ENCODE assay signal across 13 mouse cellular contexts in genomic region chr3:108425624-108426018, GRCm38 (mm10). TPM values are rescaled to one million over a fixed set of nuclear protein-coding genes. Genes with fewer than 3 reads are reported as not detected.
DNase-seq lines count a peak whose midpoint lies in the region; ATAC-seq and TF ChIP-seq lines count a peak whose summit lies in the region.
"Had no signal": no experiment of that assay in that cellular context is flagged by ENCODE, and none has a peak within 500 bp of the region (broad histone marks: within the 10 kb centered on the region; RNA-seq: fewer than 3 reads in every experiment).

No protein-coding gene starts in this region.

- DNase-seq in midbrain, embryonic 10.5 days (ENCODE audit: low spot score) = no peak
- DNase-seq in midbrain, embryonic 14.5 days = no peak
- DNase-seq in thymus, postnatal 0 days (ENCODE audit: low spot score) = no peak
- no peak for DNase-seq in urinary bladder, postnatal 14 days (ENCODE audit: low spot score)
- no peak for DNase-seq in thymus, adult 2 months
- DNase-seq: adrenal gland, postnatal 25 days; lung, postnatal 14 days; right cerebral cortex, postnatal 4 days; thymus, postnatal 36 days had no signal

- TF ChIP-seq CTCF in thymus, adult 2 months (IDR thresholded peaks at IDR 0.05; ENCODE audit: borderline replicate concordance, control insufficient read depth, extremely low read depth, insufficient read depth, low read length, poor library complexity) = no peak

- peaks cover 64% of the 10 kb centered on the region for H3K36me3 ChIP-seq in midbrain, embryonic 10.5 days
- H3K36me3 ChIP-seq in midbrain, embryonic 15.5 days (replicated peaks) = peaks cover 46% of the 10 kb centered on the region
- peaks cover 55% of the 10 kb centered on the region for H3K36me3 ChIP-seq in forebrain, embryonic 13.5 days (ENCODE audit: poor library complexity, severe bottlenecking)
- peaks cover 56% of the 10 kb centered on the region for H3K36me3 ChIP-seq in midbrain, embryonic 14.5 days (ENCODE audit: control insufficient read depth, insufficient read depth, low read length)
- peaks cover 38% of the 10 kb centered on the region for H3K36me3 ChIP-seq in thymus, adult 2 months (ENCODE audit: control insufficient read depth, insufficient read depth, low read length)

- TF ChIP-seq POLR2A in thymus, adult 2 months (IDR thresholded peaks at IDR 0.05; ENCODE audit: control insufficient read depth, extremely low read depth, insufficient read depth, low read length, poor library complexity) = no peak

- no peak overlapping the region for H3K9ac ChIP-seq in midbrain, embryonic 15.5 days
- H3K9ac ChIP-seq in forebrain, embryonic 13.5 days = peak overlapping the region; percentile 50; the same call in 1 of the 2 replicates
- H3K9ac ChIP-seq in midbrain, embryonic 14.5 days (replicated peaks; ENCODE audit: low read length) = no peak overlapping the region
- H3K9ac ChIP-seq: liver, embryonic 15.5 days had no signal

- H3K4me1 ChIP-seq in midbrain, embryonic 10.5 days = peaks cover 55% of the 10 kb centered on the region
- H3K4me1 ChIP-seq in midbrain, embryonic 15.5 days = peaks cover 31% of the 10 kb centered on the region
- H3K4me1 ChIP-seq in forebrain, embryonic 13.5 days = peaks cover 42% of the 10 kb centered on the region
- H3K4me1 ChIP-seq in midbrain, embryonic 14.5 days (ENCODE audit: control insufficient read depth, insufficient read depth, low read length) = peaks cover 22% of the 10 kb centered on the region
- peaks cover 5% of the 10 kb centered on the region for H3K4me1 ChIP-seq in thymus, adult 2 months (replicated peaks; ENCODE audit: control insufficient read depth, insufficient read depth, low read length)

- no peak for ATAC-seq in midbrain, embryonic 15.5 days (replicated peaks)
- ATAC-seq in forebrain, embryonic 13.5 days = no peak
- ATAC-seq in midbrain, embryonic 14.5 days (ENCODE audit: low FRiP score, low TSS enrichment) = no peak

- H3K27me3 ChIP-seq in midbrain, embryonic 10.5 days (ENCODE audit: low read depth, poor library complexity, severe bottlenecking) = no peaks in the 10 kb centered on the region
- no peaks in the 10 kb centered on the region for H3K27me3 ChIP-seq in midbrain, embryonic 15.5 days (replicated peaks)
- H3K27me3 ChIP-seq in forebrain, embryonic 13.5 days = no peaks in the 10 kb centered on the region
- no peaks in the 10 kb centered on the region for H3K27me3 ChIP-seq in midbrain, embryonic 14.5 days (ENCODE audit: control insufficient read depth, insufficient read depth, low read length)
- H3K27me3 ChIP-seq in thymus, adult 2 months (ENCODE audit: control insufficient read depth, insufficient read depth, low read length) = no peaks in the 10 kb centered on the region
- H3K27me3 ChIP-seq: liver, embryonic 15.5 days had no signal

- no peak overlapping the region for H3K4me2 ChIP-seq in midbrain, embryonic 15.5 days
- H3K4me2 ChIP-seq in forebrain, embryonic 13.5 days = no peak overlapping the region
- H3K4me2 ChIP-seq in midbrain, embryonic 14.5 days (ENCODE audit: low read length) = no peak overlapping the region
- H3K4me2 ChIP-seq: liver, embryonic 15.5 days had no signal

- peak overlapping the region; percentile 84 for H3K27ac ChIP-seq in midbrain, embryonic 10.5 days (replicated peaks)
- H3K27ac ChIP-seq in midbrain, embryonic 15.5 days = no peak overlapping the region
- peak overlapping the region; percentile 77 for H3K27ac ChIP-seq in forebrain, embryonic 13.5 days
- peak overlapping the region; percentile 53 for H3K27ac ChIP-seq in midbrain, embryonic 14.5 days (replicated peaks; ENCODE audit: low read depth, low read length)
- H3K27ac ChIP-seq in thymus, adult 2 months (ENCODE audit: control insufficient read depth, insufficient read depth, low read length) = no peak overlapping the region
- H3K27ac ChIP-seq: kidney, postnatal 0 days; liver, embryonic 15.5 days had no signal

- peak overlapping the region; percentile 28 for H3K4me3 ChIP-seq in midbrain, embryonic 10.5 days
- H3K4me3 ChIP-seq in midbrain, embryonic 15.5 days = no peak overlapping the region
- H3K4me3 ChIP-seq in forebrain, embryonic 13.5 days = no peak overlapping the region
- no peak overlapping the region for H3K4me3 ChIP-seq in midbrain, embryonic 14.5 days (replicated peaks; ENCODE audit: low read depth, low read length)
- H3K4me3 ChIP-seq in thymus, adult 2 months (ENCODE audit: control insufficient read depth, insufficient read depth, low read length) = no peak overlapping the region
- H3K4me3 ChIP-seq: liver, embryonic 15.5 days had no signal

- no peaks in the 10 kb centered on the region for H3K9me3 ChIP-seq in midbrain, embryonic 10.5 days (replicated peaks)
- H3K9me3 ChIP-seq in midbrain, embryonic 15.5 days = no peaks in the 10 kb centered on the region
- no peaks in the 10 kb centered on the region for H3K9me3 ChIP-seq in forebrain, embryonic 13.5 days (replicated peaks)
- H3K9me3 ChIP-seq in midbrain, embryonic 14.5 days (ENCODE audit: control insufficient read depth, low read length) = no peaks in the 10 kb centered on the region
- H3K9me3 ChIP-seq: liver, embryonic 15.5 days had no signal

- WGBS in midbrain, embryonic 10.5 days = 82% methylated on average over 6 of the region's 6 CpGs
- 66% methylated on average over 6 of the region's 6 CpGs for WGBS in midbrain, embryonic 15.5 days
- WGBS in forebrain, embryonic 13.5 days = 72% methylated on average over 6 of the region's 6 CpGs
- 63% methylated on average over 6 of the region's 6 CpGs for WGBS in midbrain, embryonic 14.5 days
- WGBS in thymus, adult 2 months = 95% methylated on average over 6 of the region's 6 CpGs

RNA-seq across cellular contexts. Expression of gene Celsr2, which starts 10.3 kb away (rescaled TPM):
- polyA plus RNA-seq in midbrain, embryonic 10.5 days (2016; fragmentation: Nextera tagmentation; extraction: Ambion mirVana) = 53.7 and 67.5 TPM in 2 replicates
- polyA plus RNA-seq in midbrain, embryonic 15.5 days (2015; fragmentation: Nextera tagmentation; extraction: Ambion mirVana) = 38.5 and 43.3 TPM in 2 replicates
- 45.3 and 56.9 TPM in 2 replicates for polyA plus RNA-seq in forebrain, embryonic 13.5 days (2015; fragmentation: Nextera tagmentation; extraction: Ambion mirVana)
- polyA plus RNA-seq in midbrain, embryonic 14.5 days (2014; fragmentation: Nextera tagmentation; extraction: Ambion mirVana) = 49.5 and 59.4 TPM in 2 replicates
- polyA plus RNA-seq in thymus, postnatal 0 days (2015; fragmentation: Nextera tagmentation; extraction: Ambion mirVana) = 2.2 and 3.4 TPM in 2 replicates
- polyA plus RNA-seq in thymus, adult 2 months (2012; rRNA removed) = 28.2 and 37.6 TPM in 2 replicates

RNA-seq across cellular contexts. Expression of gene Sars, which starts 19.4 kb away (rescaled TPM):
- 179 and 187 TPM in 2 replicates for polyA plus RNA-seq in midbrain, embryonic 10.5 days (2016; fragmentation: Nextera tagmentation; extraction: Ambion mirVana)
- 209 and 212 TPM in 2 replicates for polyA plus RNA-seq in midbrain, embryonic 15.5 days (2015; fragmentation: Nextera tagmentation; extraction: Ambion mirVana)
- 196 and 205 TPM in 2 replicates for polyA plus RNA-seq in forebrain, embryonic 13.5 days (2015; fragmentation: Nextera tagmentation; extraction: Ambion mirVana)
- 205 and 217 TPM in 2 replicates for polyA plus RNA-seq in midbrain, embryonic 14.5 days (2014; fragmentation: Nextera tagmentation; extraction: Ambion mirVana)
- polyA plus RNA-seq in thymus, postnatal 0 days (2015; fragmentation: Nextera tagmentation; extraction: Ambion mirVana) = 122 and 127 TPM in 2 replicates
- 45.7 and 46.5 TPM in 2 replicates for polyA plus RNA-seq in thymus, adult 2 months (2012; rRNA removed)

RNA-seq across cellular contexts. Expression of gene Psrc1, which starts 42.0 kb away (rescaled TPM):
- 93.3 and 105 TPM in 2 replicates for polyA plus RNA-seq in midbrain, embryonic 10.5 days (2016; fragmentation: Nextera tagmentation; extraction: Ambion mirVana)
- polyA plus RNA-seq in midbrain, embryonic 15.5 days (2015; fragmentation: Nextera tagmentation; extraction: Ambion mirVana) = 7.7 and 8.8 TPM in 2 replicates
- polyA plus RNA-seq in forebrain, embryonic 13.5 days (2015; fragmentation: Nextera tagmentation; extraction: Ambion mirVana) = 68.6 and 68.9 TPM in 2 replicates
- polyA plus RNA-seq in midbrain, embryonic 14.5 days (2014; fragmentation: Nextera tagmentation; extraction: Ambion mirVana) = 7.4 and 12.4 TPM in 2 replicates
- 16.7 and 17.1 TPM in 2 replicates for polyA plus RNA-seq in thymus, postnatal 0 days (2015; fragmentation: Nextera tagmentation; extraction: Ambion mirVana)
- polyA plus RNA-seq in thymus, adult 2 months (2012; rRNA removed) = 27.9 and 29.9 TPM in 2 replicates

Comparison
In these comparisons a context has a peak if more than half of its experiments do, and no peak if none do; other contexts are left out.
1. H3K27ac ChIP-seq: peak in midbrain, embryonic 10.5 days (single experiment), forebrain, embryonic 13.5 days (single experiment) and midbrain, embryonic 14.5 days (single experiment); none in midbrain, embryonic 15.5 days (single experiment) and thymus, adult 2 months (single experiment).